Mouse (Mus musculus): ENCODE results near the gene Rcbtb2. TPM values are rescaled to one million over a fixed set of nuclear protein-coding genes. Genes with fewer than 3 reads are reported as not detected.
"Not testable (repeated sequence)": the region's sequence is repeated elsewhere in the genome, so short reads cannot be mapped to it uniquely, and the experiment has no call there.

Rcbtb2 gene
- polyA plus RNA-seq, 1 experiment from 2014 or later = 56.8 TPM

DNA sequence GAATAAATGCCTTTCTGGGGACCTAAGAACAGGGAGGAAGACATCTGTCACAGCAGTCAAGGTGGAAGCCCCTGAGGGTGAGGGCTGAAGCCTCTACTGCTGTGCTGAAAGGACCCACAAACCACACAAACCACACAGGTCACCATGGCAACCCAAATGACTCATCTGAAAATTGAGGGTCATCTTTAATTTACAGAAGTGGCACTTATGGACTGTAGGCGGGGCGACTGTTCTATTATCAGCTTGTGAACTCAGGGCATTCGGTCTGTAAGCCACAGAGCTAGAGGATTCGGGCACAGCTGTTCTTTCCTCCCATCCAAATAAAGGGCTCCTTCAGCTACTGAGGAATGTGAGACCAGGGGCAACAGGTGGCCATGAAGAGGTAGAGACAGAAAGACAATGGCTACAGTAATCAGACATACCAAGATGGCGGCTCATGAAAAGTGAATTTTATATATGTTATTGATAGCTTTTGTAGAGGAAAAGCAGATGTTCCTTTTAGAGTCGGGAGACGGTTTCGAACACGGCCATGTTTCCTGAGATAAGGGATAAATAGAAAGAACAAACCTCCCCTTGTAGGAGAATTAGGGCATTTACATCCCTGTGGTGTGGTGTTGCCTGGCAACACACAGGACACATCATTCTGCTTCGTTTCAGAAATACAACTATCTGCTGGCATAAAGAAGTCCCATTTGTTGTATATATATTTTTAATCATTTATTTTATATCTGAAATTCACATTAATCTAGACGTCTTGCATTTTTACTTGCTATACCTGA, 17.2 kb upstream of the Rcbtb2 start:
- H3K4me2 ChIP-seq = no peak overlapping the region; the same call in 1 of the 2 replicates
- H3K9me3 ChIP-seq (replicated peaks) = no peaks in the 10 kb centered on the region
- H3K4me3 ChIP-seq (replicated peaks) = no peak overlapping the region
- H3K4me1 ChIP-seq = peaks cover 3% of the 10 kb centered on the region; the same call in 1 of the 2 replicates
- 17% methylated on average over 11 of the region's 11 CpGs for WGBS
- H3K36me3 ChIP-seq = no peaks in the 10 kb centered on the region
- no peaks in the 10 kb centered on the region for H3K27me3 ChIP-seq (replicated peaks)
- H3K9ac ChIP-seq (replicated peaks) = no peak overlapping the region
- H3K27ac ChIP-seq (replicated peaks) = no peak overlapping the region
- ATAC-seq (ENCODE audit: low FRiP score) = no peak

- Histone ChIP-seq H3K4me3 (replicated peaks) (no peak overlapping the region), H3K27me3 (replicated peaks) (no peaks in the 10 kb centered on the region), H3K9me3 (replicated peaks) (no peaks in the 10 kb centered on the region), H3K4me2 (peak overlapping the region; percentile 46), H3K4me1 (peaks cover 3% of the 10 kb centered on the region; the same call in 1 of the 2 replicates), H3K9ac (replicated peaks) (0 out of 2 replicates have a peak overlapping the region, but pooled peaks have one; percentile 15), H3K27ac (replicated peaks) (no peak overlapping the region), H3K36me3 (no peaks in the 10 kb centered on the region)
- WGBS = 14% methylated on average over 8 of the region's 8 CpGs
- peak; percentile 76; the same call in 1 of the 2 replicates for ATAC-seq (ENCODE audit: low FRiP score)
Observed at GRCm38 (mm10) chr14:73106234-73106711, 16.6 kb upstream of the Rcbtb2 start.

DNA sequence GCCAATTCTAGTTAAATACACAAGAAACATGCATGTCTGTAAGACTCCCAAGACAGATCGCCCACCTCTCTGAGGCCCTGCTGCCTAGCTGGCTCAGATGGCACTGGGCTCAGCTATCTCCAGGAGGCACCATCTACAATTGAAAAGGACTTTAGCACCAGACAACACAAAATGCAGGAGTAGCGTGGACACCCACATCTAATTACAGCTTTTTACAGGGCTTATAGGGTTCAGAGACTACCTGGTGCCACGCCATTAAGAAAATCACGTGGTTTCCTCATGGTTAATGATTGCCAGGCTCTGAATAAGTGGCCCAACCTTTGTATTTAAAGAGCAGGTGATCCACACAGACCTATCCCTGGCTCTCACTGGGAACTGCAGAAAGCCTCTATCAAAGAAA, 15.9 kb upstream of the Rcbtb2 start:
- Histone ChIP-seq H3K9me3 (replicated peaks) (no peaks in the 10 kb centered on the region), H3K36me3 (no peaks in the 10 kb centered on the region), H3K27me3 (replicated peaks) (no peaks in the 10 kb centered on the region), H3K4me3 (replicated peaks) (no peak overlapping the region), H3K27ac (replicated peaks) (no peak overlapping the region), H3K4me1 (peaks cover 3% of the 10 kb centered on the region; the same call in 1 of the 2 replicates), H3K4me2 (no peak overlapping the region), H3K9ac (replicated peaks) (no peak overlapping the region)
- 40% methylated on average over 4 of the region's 4 CpGs for WGBS
- ATAC-seq (ENCODE audit: low FRiP score) = no peak; the same call in 1 of the 2 replicates

DNA sequence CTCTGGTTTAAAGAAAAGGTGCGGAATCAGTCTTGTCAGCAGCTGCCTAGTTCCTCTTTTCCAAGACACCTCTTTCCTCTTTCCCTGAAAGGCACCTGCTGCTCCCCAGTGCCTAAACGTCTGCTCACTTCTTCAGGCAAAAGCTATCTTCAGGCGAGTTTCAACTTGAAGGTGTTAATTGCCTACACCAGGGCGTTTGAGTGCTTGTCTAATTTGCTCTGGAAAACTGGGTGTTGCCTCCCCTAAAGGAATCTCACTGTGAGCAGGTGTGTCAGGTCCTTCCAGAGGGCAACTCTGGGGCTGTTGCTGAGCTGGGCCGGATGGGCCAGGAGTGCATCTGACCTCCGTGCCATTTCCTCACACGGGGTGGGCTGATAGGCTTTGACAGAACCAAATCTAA, 15.5 kb upstream of the Rcbtb2 start:
- H3K4me2 ChIP-seq = no peak overlapping the region
- no peaks in the 10 kb centered on the region for H3K27me3 ChIP-seq (replicated peaks)
- H3K9ac ChIP-seq (replicated peaks) = no peak overlapping the region
- H3K4me1 ChIP-seq = peaks cover 3% of the 10 kb centered on the region; the same call in 1 of the 2 replicates
- no peaks in the 10 kb centered on the region for H3K36me3 ChIP-seq
- H3K4me3 ChIP-seq (replicated peaks) = no peak overlapping the region
- no peak for ATAC-seq (ENCODE audit: low FRiP score)
- WGBS = 46% methylated on average over 7 of the region's 7 CpGs
- no peak overlapping the region for H3K27ac ChIP-seq (replicated peaks)
- no peaks in the 10 kb centered on the region for H3K9me3 ChIP-seq (replicated peaks)

DNA sequence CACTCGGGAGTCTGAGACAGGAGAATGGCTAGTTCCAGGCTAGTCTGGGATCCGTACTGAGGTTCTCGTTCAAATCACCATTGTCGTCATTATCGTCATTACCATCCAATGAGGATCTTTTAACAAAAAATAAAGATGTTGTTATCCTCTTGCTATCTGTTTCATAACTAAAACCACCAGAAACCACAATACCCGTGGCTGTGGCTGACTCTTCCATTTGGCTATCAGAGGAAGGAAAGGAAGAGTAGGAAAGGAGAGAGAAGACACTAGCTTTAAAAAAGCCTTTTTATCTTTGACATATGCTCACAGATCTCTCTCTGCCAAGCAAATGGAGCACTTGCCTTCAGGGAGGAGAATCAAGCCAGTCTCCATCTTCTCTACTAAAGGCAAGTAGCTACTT, 14.9 kb upstream of the Rcbtb2 start:
- Histone ChIP-seq H3K36me3 (no peaks in the 10 kb centered on the region), H3K27me3 (replicated peaks) (no peaks in the 10 kb centered on the region), H3K4me2 (no peak overlapping the region), H3K9ac (replicated peaks) (no peak overlapping the region), H3K4me3 (replicated peaks) (no peak overlapping the region), H3K4me1 (peaks cover 3% of the 10 kb centered on the region; the same call in 1 of the 2 replicates), H3K9me3 (replicated peaks) (no peaks in the 10 kb centered on the region), H3K27ac (replicated peaks) (no peak overlapping the region)
- no peak for ATAC-seq (ENCODE audit: low FRiP score)
- 90% methylated on average over 6 of the region's 6 CpGs for WGBS

DNA sequence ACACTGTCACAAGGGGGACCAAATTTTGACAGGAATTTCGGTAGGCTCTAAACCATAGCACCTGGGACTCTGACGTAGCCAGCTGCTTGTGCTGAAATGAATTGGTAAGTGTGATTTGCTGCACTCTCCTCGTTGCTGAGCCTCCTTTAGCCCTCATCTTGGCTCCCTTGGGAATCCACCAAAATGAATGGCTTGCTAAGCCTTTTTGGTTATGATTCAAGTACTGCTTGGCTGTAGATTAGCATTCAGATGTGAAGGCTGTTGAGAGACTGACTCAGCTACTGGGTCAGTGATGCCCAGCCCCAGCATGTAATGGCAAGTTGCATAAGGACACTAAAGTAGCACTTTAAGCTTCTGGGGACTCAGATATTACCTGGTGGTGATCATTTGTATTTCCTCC, 12.2 kb upstream of the Rcbtb2 start:
- Histone ChIP-seq H3K27me3 (replicated peaks) (no peaks in the 10 kb centered on the region), H3K4me3 (replicated peaks) (no peak overlapping the region), H3K9ac (replicated peaks) (no peak overlapping the region), H3K36me3 (no peaks in the 10 kb centered on the region), H3K9me3 (replicated peaks) (no peaks in the 10 kb centered on the region), H3K27ac (replicated peaks) (no peak overlapping the region), H3K4me1 (0 out of 2 replicates have a peak, but pooled peaks cover 3% of the 10 kb centered on the region), H3K4me2 (no peak overlapping the region)
- ATAC-seq (ENCODE audit: low FRiP score) = no peak
- WGBS = 72% methylated on average over 3 of the region's 3 CpGs

DNA sequence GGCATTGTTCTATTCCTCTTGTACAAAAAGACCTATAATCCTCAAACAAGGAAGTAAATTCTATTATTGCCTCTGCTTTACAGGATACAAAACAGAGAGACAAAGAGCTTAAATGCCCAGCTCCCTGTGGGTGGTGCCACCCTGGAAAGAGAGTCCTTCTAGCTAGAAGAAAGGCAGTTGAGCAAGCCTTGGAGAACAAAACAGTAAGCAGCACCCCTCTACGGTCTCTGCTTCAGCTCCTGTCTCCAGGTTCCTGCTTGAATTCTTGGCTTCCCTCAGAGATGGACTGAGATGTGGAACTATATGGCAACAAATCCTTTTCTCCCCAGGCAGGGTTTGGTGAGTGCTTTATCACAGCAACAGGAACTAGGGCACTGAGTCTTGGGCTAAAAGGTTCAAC, 11.7 kb upstream of the Rcbtb2 start:
- H3K36me3 ChIP-seq = no peaks in the 10 kb centered on the region
- no peak overlapping the region for H3K4me3 ChIP-seq (replicated peaks)
- H3K27ac ChIP-seq (replicated peaks) = no peak overlapping the region
- 0 out of 2 replicates have a peak, but pooled peaks cover 2% of the 10 kb centered on the region for H3K4me1 ChIP-seq
- ATAC-seq (ENCODE audit: low FRiP score) = no peak
- no peaks in the 10 kb centered on the region for H3K27me3 ChIP-seq (replicated peaks)
- H3K9me3 ChIP-seq (replicated peaks) = no peaks in the 10 kb centered on the region
- no peak overlapping the region for H3K4me2 ChIP-seq
- H3K9ac ChIP-seq (replicated peaks) = no peak overlapping the region
- WGBS = 30% methylated on average over 1 of the region's 1 CpGs

GRCm38 (mm10) chr14:73112186-73112840, 10.5 kb upstream of the Rcbtb2 start:
- WGBS = 69% methylated on average over 12 of the region's 12 CpGs
- H3K4me2 ChIP-seq = no peak overlapping the region
- H3K9me3 ChIP-seq (replicated peaks) = no peaks in the 10 kb centered on the region
- H3K4me1 ChIP-seq = no peaks in the 10 kb centered on the region
- H3K27me3 ChIP-seq (replicated peaks) = no peaks in the 10 kb centered on the region
- H3K4me3 ChIP-seq (replicated peaks) = no peak overlapping the region
- no peak for ATAC-seq (ENCODE audit: low FRiP score)
- H3K9ac ChIP-seq (replicated peaks) = no peak overlapping the region
- H3K36me3 ChIP-seq = no peaks in the 10 kb centered on the region
- no peak overlapping the region for H3K27ac ChIP-seq (replicated peaks)

GRCm38 (mm10) chr14:73114952-73115351, 7.9 kb upstream of the Rcbtb2 start:
- not testable (repeated sequence) for H3K36me3 ChIP-seq; H3K27me3 ChIP-seq (replicated peaks); H3K27ac ChIP-seq (replicated peaks); H3K4me3 ChIP-seq (replicated peaks); H3K9me3 ChIP-seq (replicated peaks); H3K9ac ChIP-seq (replicated peaks); H3K4me2 ChIP-seq; H3K4me1 ChIP-seq; ATAC-seq (ENCODE audit: low FRiP score)
- WGBS = 94% methylated on average over 3 of the region's 3 CpGs

DNA sequence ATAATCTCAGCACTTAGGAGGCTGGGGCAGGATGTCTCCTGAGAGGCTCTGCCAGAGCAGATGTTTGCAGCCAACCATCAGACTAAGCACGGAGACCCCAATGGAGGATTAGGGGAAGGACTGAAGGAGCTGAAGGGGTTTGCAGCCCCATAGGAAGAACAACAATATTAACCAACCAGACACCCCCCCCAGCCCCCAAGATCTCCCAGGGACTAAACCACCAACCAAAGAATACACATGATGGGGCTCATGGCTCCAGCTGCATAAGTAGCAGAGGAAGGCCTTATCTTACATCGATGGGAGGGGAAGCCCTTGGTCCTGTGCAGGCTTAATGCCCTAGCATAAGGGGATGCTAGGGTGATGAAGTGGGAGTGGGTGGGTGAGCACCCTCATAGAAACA, 6.5 kb upstream of the Rcbtb2 start:
- no peak for ATAC-seq (ENCODE audit: low FRiP score)
- no peaks in the 10 kb centered on the region for H3K36me3 ChIP-seq
- H3K4me1 ChIP-seq = no peaks in the 10 kb centered on the region
- no peaks in the 10 kb centered on the region for H3K27me3 ChIP-seq (replicated peaks)
- H3K9me3 ChIP-seq (replicated peaks) = no peaks in the 10 kb centered on the region
- no peak overlapping the region for H3K4me3 ChIP-seq (replicated peaks)
- no peak overlapping the region for H3K4me2 ChIP-seq
- H3K27ac ChIP-seq (replicated peaks) = no peak overlapping the region
- no peak overlapping the region for H3K9ac ChIP-seq (replicated peaks)
- WGBS = 74% methylated on average over 2 of the region's 2 CpGs

GRCm38 (mm10) chr14:73116938-73117337, 5.9 kb upstream of the Rcbtb2 start:
- Histone ChIP-seq H3K27me3 (replicated peaks) (no peaks in the 10 kb centered on the region), H3K27ac (replicated peaks) (no peak overlapping the region), H3K36me3 (no peaks in the 10 kb centered on the region), H3K9ac (replicated peaks) (no peak overlapping the region), H3K4me3 (replicated peaks) (no peak overlapping the region), H3K4me2 (peak overlapping the region; percentile 5; the same call in 1 of the 2 replicates), H3K4me1 (no peaks in the 10 kb centered on the region), H3K9me3 (replicated peaks) (no peaks in the 10 kb centered on the region)
- ATAC-seq (ENCODE audit: low FRiP score) = no peak
- 71% methylated on average over 9 of the region's 9 CpGs for WGBS

Data from neural tube, embryonic 15.5 days (tissue).